Mouse (Mus musculus) forebrain, postnatal 0 days (tissue): Measurements from ENCODE around the gene 4930404N11Rik. TPM values are rescaled to one million over a fixed set of nuclear protein-coding genes. Genes with fewer than 3 reads are reported as not detected.
A peak's percentile ranks its signal among the peaks of the same experiment; 100 is the strongest.

ENCODE experiments used
- ATAC-seq: fragments of 200-750 bp; cut with Nextera tagmentation; 2 replicates; pipeline ENCODE4 v1.8.0; 2017; ENCODE audit warnings: mild to moderate bottlenecking, moderate library complexity
- DNase-seq: peaks from one replicate; pipeline ENCODE4 v3.0.0-alpha.2; 2015
- H3K27ac ChIP-seq: fragments of 300-500 bp; sonication (generic); 2 replicates; pipeline ENCODE4 v1.5.1; 2014; ENCODE audit warnings: low read depth, mild to moderate bottlenecking, antibody characterized with exemption, low read length, moderate library complexity, mixed read lengths
- H3K27me3 ChIP-seq: fragments of 300-500 bp; sonication (generic); 2 replicates; pipeline ENCODE4 v1.6.1; 2014; ENCODE audit warnings: mild to moderate bottlenecking, low read length, mixed read lengths; ENCODE audit not compliant: insufficient read depth
- H3K36me3 ChIP-seq: fragments of 300-500 bp; sonication (generic); 2 replicates; pipeline ENCODE4 v1.6.1; 2014; ENCODE audit warnings: mild to moderate bottlenecking, moderate library complexity; ENCODE audit not compliant: insufficient read depth
- H3K4me1 ChIP-seq: fragments of 300-500 bp; sonication (generic); 2 replicates; pipeline ENCODE4 v1.6.1; 2014; ENCODE audit warnings: antibody characterized with exemption; ENCODE audit not compliant: insufficient read depth
- H3K4me2 ChIP-seq: fragments of 300-500 bp; sonication (generic); 2 replicates; pipeline ENCODE4 v1.6.1; 2014; ENCODE audit warnings: low read depth, mild to moderate bottlenecking, moderate library complexity
- H3K4me3 ChIP-seq: fragments of 300-500 bp; sonication (generic); 2 replicates; pipeline ENCODE4 v1.5.1; 2014; ENCODE audit warnings: low read depth, low read length, mixed read lengths
- H3K9ac ChIP-seq: fragments of 300-500 bp; sonication (generic); 2 replicates; pipeline ENCODE4 v1.6.1; 2014; ENCODE audit warnings: mild to moderate bottlenecking
- H3K9me3 ChIP-seq: fragments of 300-500 bp; sonication (generic); 2 replicates; pipeline ENCODE4 v1.6.1; 2016; ENCODE audit warnings: low read length
- CTCF ChIP-seq: sonication (generic); IDR thresholded peaks from 2 replicates; pipeline ENCODE4 v1.5.1; 2016; ENCODE audit warnings: antibody characterized with exemption, control low read depth, low read depth
- WGBS: fragments of 180-500 bp; shearing (Covaris S2); extraction: QIAGEN DNeasy Blood & Tissue Kit; methylation state at CpG from one replicate; pipeline ENCODE4 v1.1.7; 2014; 5-methylcytosine and 5-hydroxymethylcytosine counted together
- microRNA-seq, 2 experiments: library from miRNA; unstranded; fragments of <30 nt; microRNA quantifications; one replicate each; pipeline ENCODE4; 2016
- polyA plus RNA-seq: library from polyadenylated mRNA; unstranded; fragments of >200 nt; fragmentation: Nextera tagmentation; extraction: Ambion mirVana; gene quantifications from 2 replicates; pipeline ENCODE4 v1.2.1, GENCODE M21; 2015
- total RNA-seq: library from RNA; depleted of rRNA; stranded (reverse); fragments of >200 nt; gene quantifications from 2 replicates; pipeline ENCODE4 v1.2.3, GENCODE M21; 2014; rRNA removed

The 4930404N11Rik gene
- total and polyA plus RNA-seq, 2 experiments from 2014 or later: 0.16 TPM; not detected in 1

GRCm38 (mm10) chr10:81318589-81319329 is 46.9 kb downstream of the 4930404N11Rik start:
- H3K27me3 ChIP-seq: no peaks in the 10 kb centered on the region
- ATAC-seq: no peak
- WGBS: 93% methylated on average over 13 of the region's 13 CpGs
- DNase-seq: no peak
- 0 out of 2 replicates have a peak, but pooled peaks cover 5% of the 10 kb centered on the region for H3K4me1 ChIP-seq
- no peak overlapping the region for H3K9ac ChIP-seq
- H3K27ac ChIP-seq: peak overlapping the region; percentile 96; the same call in 1 of the 2 replicates
- no peak for TF ChIP-seq CTCF
- peaks cover 66% of the 10 kb centered on the region for H3K36me3 ChIP-seq
- no peaks in the 10 kb centered on the region for H3K9me3 ChIP-seq
- no peak overlapping the region for H3K4me2 ChIP-seq
- no peak overlapping the region for H3K4me3 ChIP-seq

DNA sequence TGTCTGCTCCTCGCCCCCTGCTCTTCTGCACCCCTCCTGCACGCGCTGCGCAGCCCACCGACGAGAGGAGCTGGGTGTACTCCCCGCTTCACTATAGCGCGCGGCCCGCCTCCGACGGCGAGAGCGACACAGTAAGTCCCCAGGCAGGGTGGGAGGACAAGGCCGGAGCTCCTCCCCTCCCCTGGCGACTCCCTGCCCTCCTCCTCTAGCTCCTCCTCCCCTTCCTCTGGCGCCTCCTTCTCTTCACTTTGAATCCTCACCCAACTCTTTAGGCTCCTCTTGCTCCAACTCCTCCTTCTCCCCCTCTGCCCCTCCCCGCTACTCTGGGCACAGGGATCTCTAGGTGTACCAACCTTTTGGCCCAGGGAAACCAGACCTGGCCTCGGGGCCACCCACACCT is 48.3 kb downstream of the 4930404N11Rik start:
- WGBS: 15% methylated on average over 19 of the region's 20 CpGs

DNA sequence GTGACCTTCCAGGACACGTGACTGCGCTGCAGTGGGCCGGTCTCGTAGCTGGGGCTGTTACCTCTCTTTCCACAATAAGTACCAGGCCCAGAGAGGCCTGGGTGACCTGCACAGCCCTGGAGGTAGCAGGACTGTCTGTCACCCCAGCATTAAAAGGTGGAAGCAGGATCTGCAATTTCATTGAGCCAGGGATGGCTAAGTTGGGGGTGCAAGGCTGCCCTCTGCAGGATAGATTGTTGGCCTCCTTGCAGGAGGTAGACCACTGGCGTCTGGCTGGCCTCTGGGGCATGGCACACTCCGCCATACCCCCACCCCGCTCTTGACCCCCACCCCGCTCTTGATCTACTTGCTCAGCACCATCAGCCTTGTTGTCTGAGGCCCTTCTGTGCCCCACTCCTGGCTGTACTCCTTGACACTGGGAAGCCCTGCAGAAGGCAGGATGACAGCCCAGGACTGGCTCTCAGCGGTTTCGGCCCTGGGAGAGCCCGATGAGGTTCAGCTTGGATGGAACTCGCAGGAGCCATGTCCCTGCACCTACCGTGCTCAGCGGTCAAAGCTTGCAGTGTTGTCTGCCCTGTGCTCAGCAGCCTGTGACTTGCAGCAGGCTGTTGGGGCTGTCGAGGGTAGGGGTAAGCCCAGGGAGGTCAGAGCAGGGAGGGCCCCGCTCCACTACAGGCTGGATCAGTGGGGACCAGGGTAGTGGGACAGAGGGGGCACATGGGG is 49.1 kb downstream of the 4930404N11Rik start:
- TF ChIP-seq CTCF: peak; percentile 61
- Histone ChIP-seq H3K27me3 (no peaks in the 10 kb centered on the region), H3K36me3 (peaks cover 74% of the 10 kb centered on the region), H3K4me1 (0 out of 2 replicates have a peak, but pooled peaks cover under 1% of the 10 kb centered on the region), H3K27ac (no peak overlapping the region), H3K4me3 (no peak overlapping the region), H3K9me3 (no peaks in the 10 kb centered on the region), H3K4me2 (no peak overlapping the region), H3K9ac (no peak overlapping the region; the same call in 1 of the 2 replicates)
- ATAC-seq (no peak), DNase-seq (peak; percentile 33)
- WGBS: 47% methylated on average over 16 of the region's 16 CpGs

More for the DNA sequence above, 48.3 kb downstream of the 4930404N11Rik start:
- Histone ChIP-seq H3K36me3 (peaks cover 67% of the 10 kb centered on the region), H3K4me2 (no peak overlapping the region), H3K9me3 (no peaks in the 10 kb centered on the region), H3K4me3 (no peak overlapping the region), H3K27ac (no peak overlapping the region), H3K4me1 (0 out of 2 replicates have a peak, but pooled peaks cover 5% of the 10 kb centered on the region), H3K27me3 (no peaks in the 10 kb centered on the region), H3K9ac (no peak overlapping the region)
- no peak for DNase-seq
- no peak for ATAC-seq
- TF ChIP-seq CTCF: no peak

DNA sequence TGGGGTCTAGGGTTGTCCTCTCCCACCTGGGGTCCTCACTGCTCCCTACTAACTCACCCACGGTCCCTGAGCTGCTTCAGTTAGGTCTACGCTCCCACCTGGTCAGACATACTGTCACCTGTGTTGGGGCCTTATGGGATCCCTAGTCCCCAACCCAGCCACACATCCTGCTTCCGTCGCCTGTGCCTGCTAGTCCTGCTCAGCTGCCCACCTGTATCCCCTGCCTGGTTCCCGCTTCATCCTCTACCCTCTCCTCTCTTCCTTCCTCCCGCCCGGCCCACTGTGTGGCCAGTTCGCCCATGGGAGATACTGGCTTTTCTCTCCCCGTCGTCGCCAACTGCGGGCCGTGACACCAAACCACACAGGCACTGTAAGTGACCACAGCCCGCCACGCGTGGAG is 50.0 kb downstream of the 4930404N11Rik start:
- DNase-seq (no peak), ATAC-seq (no peak)
- no peak overlapping the region for H3K27ac ChIP-seq
- H3K36me3 ChIP-seq: peaks cover 83% of the 10 kb centered on the region
- no peak overlapping the region for H3K4me3 ChIP-seq
- H3K9me3 ChIP-seq: no peaks in the 10 kb centered on the region
- no peaks in the 10 kb centered on the region for H3K4me1 ChIP-seq
- H3K4me2 ChIP-seq: no peak overlapping the region
- H3K27me3 ChIP-seq: no peaks in the 10 kb centered on the region
- 95% methylated on average over 16 of the region's 16 CpGs for WGBS
- H3K9ac ChIP-seq: no peak overlapping the region
- no peak for TF ChIP-seq CTCF

DNA sequence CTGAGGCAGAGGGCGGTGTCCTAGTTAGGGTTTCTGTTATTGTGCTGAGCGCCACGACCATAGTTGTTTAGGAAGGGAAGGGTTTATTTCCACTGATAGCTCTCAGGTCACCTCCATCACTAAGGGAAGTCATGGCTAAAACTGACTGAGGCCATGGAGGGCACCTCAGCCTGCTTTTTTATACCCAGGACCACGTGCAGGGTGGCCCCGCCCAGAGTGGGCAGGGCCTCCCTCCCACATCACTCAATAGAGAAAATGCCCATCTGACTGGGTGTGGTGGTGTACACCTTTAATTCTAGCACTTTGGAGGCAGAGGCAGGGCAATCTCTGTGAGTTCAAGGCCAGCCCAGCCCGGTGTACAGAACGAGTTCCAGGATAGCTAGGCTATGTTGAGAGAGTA is 51.4 kb downstream of the 4930404N11Rik start:
- no peak for ATAC-seq
- TF ChIP-seq CTCF: no peak
- Histone ChIP-seq H3K9me3 (no peaks in the 10 kb centered on the region), H3K4me3 (no peak overlapping the region), H3K27ac (no peak overlapping the region), H3K9ac (no peak overlapping the region), H3K4me1 (no peaks in the 10 kb centered on the region), H3K36me3 (peaks cover 97% of the 10 kb centered on the region), H3K4me2 (no peak overlapping the region), H3K27me3 (no peaks in the 10 kb centered on the region)
- DNase-seq: no peak
- WGBS: 79% methylated on average over 7 of the region's 7 CpGs

GRCm38 (mm10) chr10:81313581-81313980 is 52.0 kb downstream of the 4930404N11Rik start:
- Histone ChIP-seq H3K36me3 (peaks cover 100% of the 10 kb centered on the region), H3K9ac (no peak overlapping the region), H3K4me2 (no peak overlapping the region), H3K4me3 (no peak overlapping the region), H3K27ac (no peak overlapping the region), H3K27me3 (no peaks in the 10 kb centered on the region), H3K4me1 (no peaks in the 10 kb centered on the region), H3K9me3 (no peaks in the 10 kb centered on the region)
- TF ChIP-seq CTCF: no peak
- ATAC-seq (no peak), DNase-seq (no peak)
- 90% methylated on average over 13 of the region's 13 CpGs for WGBS

Small RNAs within 50 kb of the gene (microRNA-seq; reads per million reads assigned to microRNA genes)
- 0 to 1.2 reads per million in 2 experiments for gene Mir6913

Other genes starting within 250 kb of the 4930404N11Rik start
Only the 30 nearest of the 33 such genes appear.
- gene Pias4, start 197.9 kb downstream of the 4930404N11Rik start, total RNA-seq: 30.1 and 32.5 TPM in 2 replicates
- gene Pias4, start 197.9 kb downstream of the 4930404N11Rik start, polyA plus RNA-seq: 28.1 and 35.8 TPM in 2 replicates
- 2,084 and 2,175 TPM in 2 replicates for gene Eef2, start 189.2 kb downstream of the 4930404N11Rik start, total RNA-seq
- 466 and 485 TPM in 2 replicates for gene Eef2, start 189.2 kb downstream of the 4930404N11Rik start, polyA plus RNA-seq
- 64.6 and 68.9 TPM in 2 replicates for gene Dapk3, start 182.8 kb downstream of the 4930404N11Rik start, total RNA-seq
- gene Dapk3, start 182.8 kb downstream of the 4930404N11Rik start, polyA plus RNA-seq: 58.1 TPM in 2 replicates
- not detected in 2 replicates for gene 4930442H23Rik, start 182.0 kb downstream of the 4930404N11Rik start, total RNA-seq
- gene 4930442H23Rik, start 182.0 kb downstream of the 4930404N11Rik start, polyA plus RNA-seq: 0.11 and 0.24 TPM in 2 replicates
- 0.08 TPM in 1 of 2 replicates, not detected in the other for gene Nmrk2, start 163.8 kb downstream of the 4930404N11Rik start, total RNA-seq
- gene Nmrk2, start 163.8 kb downstream of the 4930404N11Rik start, polyA plus RNA-seq: not detected in 2 replicates
- 163 and 170 TPM in 2 replicates for gene Atcay, start 135.0 kb downstream of the 4930404N11Rik start, total RNA-seq
- 78.8 and 79.2 TPM in 2 replicates for gene Atcay, start 135.0 kb downstream of the 4930404N11Rik start, polyA plus RNA-seq
- gene Zfr2, start 132.7 kb downstream of the 4930404N11Rik start, total RNA-seq: 51.0 and 52.1 TPM in 2 replicates
- 13.0 and 18.7 TPM in 2 replicates for gene Zfr2, start 132.7 kb downstream of the 4930404N11Rik start, polyA plus RNA-seq
- 87.3 and 113 TPM in 2 replicates for gene Matk, start 112.9 kb downstream of the 4930404N11Rik start, total RNA-seq
- gene Matk, start 112.9 kb downstream of the 4930404N11Rik start, polyA plus RNA-seq: 66.4 and 79.4 TPM in 2 replicates
- gene Mrpl54, start 98.9 kb downstream of the 4930404N11Rik start, total RNA-seq: 90.2 and 94.9 TPM in 2 replicates
- gene Mrpl54, start 98.9 kb downstream of the 4930404N11Rik start, polyA plus RNA-seq: 134 and 148 TPM in 2 replicates
- 43.3 and 44.6 TPM in 2 replicates for gene Apba3, start 98.9 kb downstream of the 4930404N11Rik start, total RNA-seq
- gene Apba3, start 98.9 kb downstream of the 4930404N11Rik start, polyA plus RNA-seq: 22.8 and 24.8 TPM in 2 replicates
- 6.3 and 8.5 TPM in 2 replicates for gene Tjp3, start 74.2 kb downstream of the 4930404N11Rik start, total RNA-seq
- gene Tjp3, start 74.2 kb downstream of the 4930404N11Rik start, polyA plus RNA-seq: 5.7 and 6.4 TPM in 2 replicates
- 189 and 229 TPM in 2 replicates for gene Pip5k1c, start 72.9 kb downstream of the 4930404N11Rik start, total RNA-seq
- gene Pip5k1c, start 72.9 kb downstream of the 4930404N11Rik start, polyA plus RNA-seq: 110 and 130 TPM in 2 replicates
- gene Cactin, start 44.7 kb downstream of the 4930404N11Rik start, total RNA-seq: 24.2 and 43.4 TPM in 2 replicates
- gene Cactin, start 44.7 kb downstream of the 4930404N11Rik start, polyA plus RNA-seq: 19.9 and 24.2 TPM in 2 replicates
- 2.4 and 3.9 TPM in 2 replicates for gene Tbxa2r, start 37.1 kb downstream of the 4930404N11Rik start, total RNA-seq
- 3.3 and 3.4 TPM in 2 replicates for gene Tbxa2r, start 37.1 kb downstream of the 4930404N11Rik start, polyA plus RNA-seq
- 0.15 TPM in 1 of 2 replicates, not detected in the other for gene Gipc3, start 22.6 kb downstream of the 4930404N11Rik start, total RNA-seq
- gene Gipc3, start 22.6 kb downstream of the 4930404N11Rik start, polyA plus RNA-seq: not detected in 2 replicates
- 15.1 and 21.6 TPM in 2 replicates for gene Hmg20b, start 15.3 kb downstream of the 4930404N11Rik start, total RNA-seq
- gene Hmg20b, start 15.3 kb downstream of the 4930404N11Rik start, polyA plus RNA-seq: 25.1 and 25.2 TPM in 2 replicates
- gene Mfsd12, start 8.3 kb downstream of the 4930404N11Rik start, total RNA-seq: 19.8 and 23.4 TPM in 2 replicates
- gene Mfsd12, start 8.3 kb downstream of the 4930404N11Rik start, polyA plus RNA-seq: 10.1 TPM in 2 replicates
- gene Fzr1, start 12.7 kb upstream of the 4930404N11Rik start, total RNA-seq: 60.2 and 67.2 TPM in 2 replicates
- 128 and 132 TPM in 2 replicates for gene Fzr1, start 12.7 kb upstream of the 4930404N11Rik start, polyA plus RNA-seq
- gene Dohh, start 18.6 kb upstream of the 4930404N11Rik start, total RNA-seq: 126 and 139 TPM in 2 replicates
- gene Dohh, start 18.6 kb upstream of the 4930404N11Rik start, polyA plus RNA-seq: 111 and 125 TPM in 2 replicates
- gene Gm48551, start 18.6 kb upstream of the 4930404N11Rik start, total RNA-seq: 2.5 and 3.3 TPM in 2 replicates
- 5.0 and 7.3 TPM in 2 replicates for gene Gm48551, start 18.6 kb upstream of the 4930404N11Rik start, polyA plus RNA-seq
- 5.8 and 16.6 TPM in 2 replicates for gene Gm48552, start 23.2 kb upstream of the 4930404N11Rik start, total RNA-seq
- 1.9 and 3.7 TPM in 2 replicates for gene Gm48552, start 23.2 kb upstream of the 4930404N11Rik start, polyA plus RNA-seq
- 0.77 and 1.3 TPM in 2 replicates for gene Smim24, start 27.2 kb upstream of the 4930404N11Rik start, total RNA-seq
- gene Smim24, start 27.2 kb upstream of the 4930404N11Rik start, polyA plus RNA-seq: 1.7 TPM in 2 replicates
- gene Nfic, start 89.8 kb upstream of the 4930404N11Rik start, total RNA-seq: 9.0 and 14.5 TPM in 2 replicates
- gene Nfic, start 89.8 kb upstream of the 4930404N11Rik start, polyA plus RNA-seq: 14.8 and 23.1 TPM in 2 replicates
- gene Celf5, start 116.9 kb upstream of the 4930404N11Rik start, total RNA-seq: 122 and 166 TPM in 2 replicates
- gene Celf5, start 116.9 kb upstream of the 4930404N11Rik start, polyA plus RNA-seq: 59.9 and 71.3 TPM in 2 replicates
- gene Ncln, start 130.6 kb upstream of the 4930404N11Rik start, total RNA-seq: 83.3 and 105 TPM in 2 replicates
- gene Ncln, start 130.6 kb upstream of the 4930404N11Rik start, polyA plus RNA-seq: 57.1 and 65.0 TPM in 2 replicates
- 0.38 TPM in 1 of 2 replicates, not detected in the other for gene S1pr4, start 134.3 kb upstream of the 4930404N11Rik start, total RNA-seq
- gene S1pr4, start 134.3 kb upstream of the 4930404N11Rik start, polyA plus RNA-seq: 0.31 and 0.39 TPM in 2 replicates
- 1.3 and 1.5 TPM in 2 replicates for gene Gna15, start 158.4 kb upstream of the 4930404N11Rik start, total RNA-seq
- gene Gna15, start 158.4 kb upstream of the 4930404N11Rik start, polyA plus RNA-seq: 1.3 and 1.6 TPM in 2 replicates
- 110 and 114 TPM in 2 replicates for gene Gna11, start 179.4 kb upstream of the 4930404N11Rik start, total RNA-seq
- gene Gna11, start 179.4 kb upstream of the 4930404N11Rik start, polyA plus RNA-seq: 126 and 133 TPM in 2 replicates
- gene Aes, start 193.7 kb upstream of the 4930404N11Rik start, total RNA-seq: 450 and 455 TPM in 2 replicates
- gene Aes, start 193.7 kb upstream of the 4930404N11Rik start, polyA plus RNA-seq: 752 and 802 TPM in 2 replicates
- 20.5 and 25.6 TPM in 2 replicates for gene Tle2, start 208.7 kb upstream of the 4930404N11Rik start, total RNA-seq
- gene Tle2, start 208.7 kb upstream of the 4930404N11Rik start, polyA plus RNA-seq: 21.0 and 30.5 TPM in 2 replicates